8 mouse cellular contexts compared by ENCODE assay signal in the genomic region with DNA sequence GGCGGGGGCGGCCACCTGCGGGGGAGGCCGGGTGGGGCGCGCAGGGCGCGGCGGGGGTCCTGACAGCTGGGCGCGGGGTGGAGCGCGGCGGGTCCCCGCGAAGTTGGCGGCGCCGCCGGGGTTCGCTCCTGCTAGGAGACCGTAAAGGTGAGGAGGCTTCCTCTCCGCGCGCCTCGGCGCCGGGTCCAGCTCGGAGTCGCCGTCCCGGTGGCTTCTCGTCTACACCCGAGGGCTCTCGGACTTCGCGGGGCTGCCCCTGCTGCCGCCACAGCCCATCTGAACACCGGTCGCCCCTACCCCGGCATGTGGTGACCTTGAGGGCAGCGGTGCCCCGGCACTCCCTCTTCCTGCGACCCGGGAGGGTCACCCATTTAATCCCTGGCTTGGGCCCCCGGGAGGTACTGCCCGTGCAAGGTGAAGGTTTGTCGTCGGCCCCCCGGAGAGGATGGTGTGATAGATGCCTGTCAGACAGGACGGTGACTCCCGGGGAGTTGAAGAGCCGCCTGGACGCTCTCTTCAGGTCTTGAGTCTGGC. TPM values are rescaled to one million over a fixed set of nuclear protein-coding genes. Genes with fewer than 3 reads are reported as not detected.
DNase-seq lines count a peak whose midpoint lies in the region; ATAC-seq and TF ChIP-seq lines count a peak whose summit lies in the region.

No protein-coding gene starts in this region.

- H3K36me3 ChIP-seq in E14TG2a.4 (ENCODE audit: insufficient read depth, low read length) = no peaks in the 10 kb centered on the region
- H3K36me3 ChIP-seq in kidney, embryonic 15.5 days = no peaks in the 10 kb centered on the region

- peak overlapping the region; percentile 94 for H3K9ac ChIP-seq in kidney, embryonic 15.5 days

- WGBS in kidney, embryonic 15.5 days = under 1% methylated on average over 50 of the region's 54 CpGs

- H3K4me3 ChIP-seq in E14TG2a.4 (replicated peaks; ENCODE audit: low read length) = peak overlapping the region; percentile 94
- peak overlapping the region; percentile 94 for H3K4me3 ChIP-seq in cortical plate, adult 2 months (ENCODE audit: insufficient read depth, low read length)
- H3K4me3 ChIP-seq in kidney, embryonic 15.5 days (replicated peaks) = peak overlapping the region; percentile 98

- H3K27me3 ChIP-seq in E14TG2a.4 (ENCODE audit: insufficient read depth, low read length) = peaks cover 20% of the 10 kb centered on the region
- H3K27me3 ChIP-seq in kidney, embryonic 15.5 days = no peaks in the 10 kb centered on the region

- peak; percentile 29 for DNase-seq in 3T3-L1 (ENCODE audit: low read depth, low spot score)
- peak; percentile 43 to 51 for DNase-seq in heart, adult 9 months (ENCODE audit: low spot score in 2 of 2)
- peak; percentile 41 for DNase-seq in lung, postnatal 36 days
- DNase-seq in spleen, adult 12 weeks (ENCODE audit: low spot score) = peak; percentile 31
- DNase-seq in Muller cell, postnatal 12 days (ENCODE audit: inconsistent ontology term) = no peak

- H3K27ac ChIP-seq in cortical plate, adult 2 months (ENCODE audit: insufficient read depth, low read length) = peak overlapping the region; percentile 100
- H3K27ac ChIP-seq in kidney, embryonic 15.5 days = peak overlapping the region; percentile 99

- H3K4me1 ChIP-seq in E14TG2a.4 (replicated peaks; ENCODE audit: low read depth, low read length) = peaks cover 29% of the 10 kb centered on the region
- peaks cover 1% of the 10 kb centered on the region; the same call in 1 of the 2 replicates for H3K4me1 ChIP-seq in cortical plate, adult 2 months (ENCODE audit: control insufficient read depth, insufficient read depth, low read length)
- peaks cover 16% of the 10 kb centered on the region for H3K4me1 ChIP-seq in kidney, embryonic 15.5 days

- no peak for TF ChIP-seq CTCF in E14TG2a.4 (conservative IDR thresholded peaks at IDR 0.05; ENCODE audit: low read length)
- no peak for TF ChIP-seq CTCF in cortical plate, adult 2 months (IDR thresholded peaks at IDR 0.05; ENCODE audit: extremely low read depth, insufficient read depth, low read length)

- H3K9me3 ChIP-seq in E14TG2a.4 (ENCODE audit: low read length) = no peaks in the 10 kb centered on the region
- no peaks in the 10 kb centered on the region for H3K9me3 ChIP-seq in kidney, embryonic 15.5 days (replicated peaks)

- TF ChIP-seq POLR2A in cortical plate, adult 2 months (IDR thresholded peaks at IDR 0.05; ENCODE audit: extremely low read depth, insufficient read depth, low read length) = no peak

- peak overlapping the region; percentile 88 for H3K4me2 ChIP-seq in kidney, embryonic 15.5 days

- peak; percentile 4; the same call in 1 of the 2 replicates for ATAC-seq in kidney, embryonic 15.5 days (replicated peaks; ENCODE audit: low FRiP score)

RNA-seq across cellular contexts. Expression of a gene that starts 1.3 kb away (rescaled TPM):
- 340 and 362 TPM in 2 replicates for polyA plus RNA-seq in cortical plate, adult 2 months (2012; rRNA removed)
- polyA plus RNA-seq in kidney, embryonic 15.5 days (2015; fragmentation: Nextera tagmentation; extraction: Ambion mirVana) = 155 and 168 TPM in 2 replicates
